Mouse (Mus musculus) intestine, postnatal 0 days (tissue): ENCODE data around the gene Slc2a13. TPM values are rescaled to one million over a fixed set of nuclear protein-coding genes. Genes with fewer than 3 reads are reported as not detected.
A peak's percentile ranks its signal among the peaks of the same experiment; 100 is the strongest.

ENCODE experiments used
- ATAC-seq: fragments of 200-750 bp; cut with Nextera tagmentation; 2 replicates; pipeline ENCODE4 v1.8.0; 2017; ENCODE audit warnings: mild to moderate bottlenecking, moderate TSS enrichment, moderate library complexity
- H3K27ac ChIP-seq: fragments of 300-500 bp; sonication (generic); 2 replicates; pipeline ENCODE4 v1.5.1; 2014; ENCODE audit warnings: mild to moderate bottlenecking, low read depth, low read length, moderate library complexity
- H3K27me3 ChIP-seq: fragments of 300-500 bp; sonication (generic); replicated peaks from 2 replicates; pipeline ENCODE4 v1.6.1; 2014; ENCODE audit warnings: low read length, mixed read lengths; ENCODE audit not compliant: control insufficient read depth, insufficient read depth
- H3K36me3 ChIP-seq: fragments of 300-500 bp; sonication (generic); 2 replicates; pipeline ENCODE4 v1.6.1; 2014; ENCODE audit warnings: mild to moderate bottlenecking, moderate library complexity; ENCODE audit not compliant: control insufficient read depth, insufficient read depth
- H3K4me1 ChIP-seq: fragments of 300-500 bp; sonication (generic); replicated peaks from 2 replicates; pipeline ENCODE4 v1.6.1; 2014; ENCODE audit warnings: antibody characterized with exemption, low read length, mixed read lengths; ENCODE audit not compliant: control insufficient read depth, insufficient read depth
- H3K4me2 ChIP-seq: fragments of 300-500 bp; sonication (generic); replicated peaks from 2 replicates; pipeline ENCODE4 v1.6.1; 2014; ENCODE audit warnings: low read depth, mild to moderate bottlenecking, moderate library complexity
- H3K4me3 ChIP-seq: fragments of 300-500 bp; sonication (generic); 2 replicates; pipeline ENCODE4 v1.5.1; 2014; ENCODE audit warnings: low read depth, low read length
- H3K9ac ChIP-seq: fragments of 300-500 bp; sonication (generic); 2 replicates; pipeline ENCODE4 v1.6.1; 2014; ENCODE audit warnings: mild to moderate bottlenecking, low read depth, low read length
- H3K9me3 ChIP-seq: fragments of 300-500 bp; sonication (generic); 2 replicates; pipeline ENCODE4 v1.6.1; 2016; ENCODE audit warnings: mixed run types; ENCODE audit not compliant: control insufficient read depth
- CTCF ChIP-seq: sonication (generic); IDR thresholded peaks from 2 replicates; pipeline ENCODE4 v1.5.1; 2016; ENCODE audit warnings: low read depth, mild to moderate bottlenecking, control low read depth, antibody characterized with exemption, moderate library complexity
- WGBS: fragments of 180-500 bp; shearing (Covaris S2); extraction: QIAGEN DNeasy Blood & Tissue Kit; methylation state at CpG from one replicate; pipeline ENCODE4 v1.1.7; 2014; 5-methylcytosine and 5-hydroxymethylcytosine counted together
- polyA plus RNA-seq: library from polyadenylated mRNA; unstranded; fragments of >200 nt; fragmentation: Nextera tagmentation; extraction: Ambion mirVana; gene quantifications from 2 replicates; pipeline ENCODE4 v1.2.1, GENCODE M21; 2015

Gene Slc2a13
- polyA plus RNA-seq, 1 experiment from 2014 or later, result 0.76 TPM

DNA sequence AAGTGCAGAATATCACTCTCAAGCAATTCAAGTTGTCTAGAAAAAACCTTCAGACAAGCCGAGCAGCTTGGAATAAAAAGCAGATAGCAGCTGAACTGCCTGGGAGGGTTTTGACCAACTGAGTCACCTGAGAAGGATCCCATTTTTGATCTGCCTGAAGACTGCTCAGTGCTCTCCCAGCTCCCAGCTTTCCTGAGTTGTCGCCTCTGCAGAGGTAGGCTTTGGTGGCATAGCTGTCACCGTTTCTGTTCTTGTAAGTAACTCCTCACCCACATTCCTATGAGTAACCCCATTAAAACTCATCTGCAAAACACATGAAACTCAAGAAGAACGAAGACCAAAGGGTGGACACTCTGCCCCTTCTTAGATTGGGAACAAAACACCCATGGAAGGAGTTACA, 177.9 kb downstream of the Slc2a13 start:
- WGBS, result 78% methylated on average over 4 of the region's 4 CpGs
- H3K27me3 ChIP-seq, result no peaks in the 10 kb centered on the region
- ATAC-seq, result no peak

DNA sequence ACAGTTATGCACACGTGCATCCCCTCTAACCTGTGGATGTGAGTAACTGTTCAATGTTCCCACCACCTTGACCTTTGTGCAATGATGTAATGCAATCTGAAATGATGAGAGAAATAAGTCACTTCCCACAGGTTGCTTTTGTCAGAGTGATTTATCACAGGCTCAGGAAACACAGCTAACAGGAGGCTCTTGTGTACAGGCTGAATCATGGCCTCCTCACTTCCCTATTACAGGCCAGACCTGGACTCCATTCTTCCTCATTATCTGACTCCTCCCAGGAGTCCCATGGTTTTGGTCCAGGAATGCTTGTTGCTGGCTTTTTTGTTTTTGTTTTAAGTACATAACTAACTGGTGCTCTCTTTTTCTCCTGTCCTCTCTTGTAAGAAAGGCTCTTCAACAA, 189.4 kb downstream of the Slc2a13 start:
- no peaks in the 10 kb centered on the region for H3K36me3 ChIP-seq
- no peaks in the 10 kb centered on the region for H3K9me3 ChIP-seq

More for the DNA sequence above, 177.9 kb downstream of the Slc2a13 start:
- Histone ChIP-seq H3K4me1 (no peaks in the 10 kb centered on the region), H3K4me2 (no peak overlapping the region), H3K27ac (no peak overlapping the region), H3K4me3 (no peak overlapping the region), H3K9me3 (no peaks in the 10 kb centered on the region), H3K9ac (no peak overlapping the region), H3K36me3 (no peaks in the 10 kb centered on the region)
- no peak for TF ChIP-seq CTCF

DNA sequence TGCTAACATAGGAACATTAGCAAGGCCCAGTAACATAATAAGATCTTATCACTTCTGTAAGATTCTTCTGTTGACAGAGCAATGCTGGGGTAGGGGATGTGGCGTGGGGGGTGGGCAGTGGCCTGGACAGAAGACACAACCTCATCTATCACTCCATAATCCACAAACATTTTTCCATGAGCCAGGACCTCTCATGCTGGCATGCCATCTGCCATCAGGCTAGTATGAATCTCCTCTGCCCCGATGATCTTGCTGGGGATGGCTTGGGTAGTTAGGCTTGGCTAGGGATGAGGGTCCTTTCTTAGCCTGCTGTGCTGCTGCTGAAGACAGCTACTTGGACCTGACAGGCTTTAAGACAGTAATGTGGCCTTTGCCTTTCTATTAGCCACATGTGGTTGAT, 190.5 kb downstream of the Slc2a13 start:
- Histone ChIP-seq H3K9ac (no peak overlapping the region), H3K27me3 (no peaks in the 10 kb centered on the region), H3K36me3 (no peaks in the 10 kb centered on the region), H3K4me3 (no peak overlapping the region), H3K27ac (no peak overlapping the region), H3K4me1 (0 out of 2 replicates have a peak, but pooled peaks cover 5% of the 10 kb centered on the region), H3K4me2 (no peak overlapping the region), H3K9me3 (no peaks in the 10 kb centered on the region)
- no peak for TF ChIP-seq CTCF
- ATAC-seq, result no peak
- 89% methylated on average over 2 of the region's 2 CpGs for WGBS

More for the DNA sequence above, 189.4 kb downstream of the Slc2a13 start:
- Histone ChIP-seq H3K4me1 (0 out of 2 replicates have a peak, but pooled peaks cover 2% of the 10 kb centered on the region), H3K4me3 (no peak overlapping the region), H3K27me3 (no peaks in the 10 kb centered on the region), H3K4me2 (no peak overlapping the region), H3K27ac (no peak overlapping the region), H3K9ac (no peak overlapping the region)
- ATAC-seq, result peak; percentile 75
- no peak for TF ChIP-seq CTCF
- 46% methylated on average over 1 of the region's 1 CpGs for WGBS

DNA sequence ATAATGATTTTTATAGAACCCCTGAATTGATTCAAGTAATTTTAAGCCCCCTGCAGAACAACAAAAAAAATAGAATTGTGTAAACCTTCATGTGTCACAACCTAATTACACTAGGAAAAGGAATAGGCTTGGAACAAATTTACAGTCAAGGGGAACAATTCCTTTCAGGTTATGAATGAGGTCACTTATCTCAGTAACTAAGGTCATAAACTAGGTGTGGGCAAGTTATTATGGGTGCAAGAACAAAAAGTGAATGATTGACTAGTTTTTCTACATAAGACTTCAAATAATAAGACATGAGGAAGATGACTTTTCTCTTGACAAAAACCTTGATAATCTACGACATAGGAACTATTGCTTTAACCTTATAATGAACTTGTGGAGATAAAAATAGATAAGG, 191.2 kb downstream of the Slc2a13 start:
- H3K4me1 ChIP-seq, result 0 out of 2 replicates have a peak, but pooled peaks cover 5% of the 10 kb centered on the region
- WGBS, result 43% methylated on average over 1 of the region's 1 CpGs
- no peak overlapping the region for H3K9ac ChIP-seq
- no peak overlapping the region for H3K4me3 ChIP-seq
- ATAC-seq, result 0 out of 2 replicates have a peak, but pooled peaks have one; percentile 52
- H3K4me2 ChIP-seq, result no peak overlapping the region
- H3K27ac ChIP-seq, result no peak overlapping the region
- H3K36me3 ChIP-seq, result no peaks in the 10 kb centered on the region
- TF ChIP-seq CTCF, result no peak
- no peaks in the 10 kb centered on the region for H3K27me3 ChIP-seq
- no peaks in the 10 kb centered on the region for H3K9me3 ChIP-seq

DNA sequence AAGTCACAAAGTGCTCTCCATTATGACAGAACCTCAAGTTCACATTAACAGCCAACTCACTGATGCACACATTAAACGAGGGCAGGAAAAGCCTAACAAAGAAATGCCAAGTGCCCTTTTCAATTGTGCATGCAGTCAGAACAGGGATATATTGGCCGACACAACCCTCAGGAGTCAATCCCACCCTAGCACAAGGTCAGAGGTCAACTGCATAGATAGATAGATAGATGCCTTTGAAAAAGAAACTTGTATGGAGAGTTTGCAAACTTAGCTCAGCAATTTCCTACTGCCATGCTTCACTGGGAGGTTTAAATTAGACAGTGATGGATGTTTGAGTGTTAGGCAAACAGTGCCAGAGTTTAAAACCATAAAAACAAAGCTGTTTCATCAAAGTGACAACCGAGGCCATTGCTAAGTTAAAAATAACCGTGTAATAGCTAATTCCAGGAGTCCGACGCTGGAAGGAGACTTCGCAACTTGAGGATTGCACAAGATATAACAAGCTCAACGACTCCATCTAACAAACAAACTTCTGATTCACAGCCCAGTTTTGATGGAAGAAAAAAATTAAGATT, 194.2 kb downstream of the Slc2a13 start:
- no peak for ATAC-seq
- no peak overlapping the region for H3K4me3 ChIP-seq
- H3K9ac ChIP-seq, result no peak overlapping the region
- H3K27me3 ChIP-seq, result no peaks in the 10 kb centered on the region
- no peak overlapping the region for H3K27ac ChIP-seq
- WGBS, result 13% methylated on average over 8 of the region's 8 CpGs
- no peak for TF ChIP-seq CTCF
- H3K9me3 ChIP-seq, result no peaks in the 10 kb centered on the region
- 0 out of 2 replicates have a peak, but pooled peaks cover 5% of the 10 kb centered on the region for H3K4me1 ChIP-seq
- H3K36me3 ChIP-seq, result no peaks in the 10 kb centered on the region
- no peak overlapping the region for H3K4me2 ChIP-seq

DNA sequence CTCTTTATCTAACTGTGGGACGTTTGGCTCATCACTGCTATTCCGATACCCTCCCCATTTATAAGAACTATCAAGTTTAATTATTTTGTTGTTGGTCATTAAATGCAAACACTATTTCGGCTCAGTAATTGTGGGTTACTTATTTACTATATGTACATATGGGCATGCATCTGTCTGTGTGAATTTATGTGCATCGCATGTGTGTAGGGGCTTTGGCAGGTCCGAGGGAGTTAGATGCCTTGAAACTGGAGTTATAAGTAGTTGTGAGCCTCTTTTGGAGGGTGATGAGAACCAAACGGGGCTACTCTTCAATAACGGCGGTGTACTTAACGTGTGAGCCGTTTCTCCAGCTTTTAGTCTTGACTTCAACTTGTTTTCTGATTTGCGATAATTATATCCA, 195.5 kb downstream of the Slc2a13 start:
- no peak overlapping the region for H3K4me2 ChIP-seq
- no peak for TF ChIP-seq CTCF
- no peak overlapping the region for H3K9ac ChIP-seq
- H3K4me1 ChIP-seq, result 0 out of 2 replicates have a peak, but pooled peaks cover 5% of the 10 kb centered on the region
- WGBS, result 83% methylated on average over 11 of the region's 11 CpGs
- H3K9me3 ChIP-seq, result no peaks in the 10 kb centered on the region
- no peaks in the 10 kb centered on the region for H3K27me3 ChIP-seq
- H3K27ac ChIP-seq, result no peak overlapping the region
- no peaks in the 10 kb centered on the region for H3K36me3 ChIP-seq
- ATAC-seq, result no peak
- no peak overlapping the region for H3K4me3 ChIP-seq
